Mouse (Mus musculus): ENCODE data around the gene Ahdc1.

Gene Ahdc1

GRCm38 (mm10) chr4:133073192-133073591 is 62.1 kb downstream of the Ahdc1 start:
- peaks cover 99% of the 10 kb centered on the region for H3K36me3 ChIP-seq (ENCODE audit: insufficient read depth, low read length)
- TF ChIP-seq NANOG (IDR thresholded peaks at IDR 0.05; ENCODE audit: borderline replicate concordance, low read length), result no peak
- no peak for TF ChIP-seq POU5F1 (IDR thresholded peaks at IDR 0.05; ENCODE audit: borderline replicate concordance, low read length)
- TF ChIP-seq CTCF (conservative IDR thresholded peaks at IDR 0.05; ENCODE audit: low read length), result no peak
- H3K4me1 ChIP-seq (replicated peaks; ENCODE audit: low read depth, low read length), result peaks cover 100% of the 10 kb centered on the region
- no peak overlapping the region; the same call in 1 of the 2 replicates for H3K4me3 ChIP-seq (replicated peaks; ENCODE audit: low read length)
- no peaks in the 10 kb centered on the region for H3K27me3 ChIP-seq (ENCODE audit: insufficient read depth, low read length)
- no peaks in the 10 kb centered on the region for H3K9me3 ChIP-seq (ENCODE audit: low read length)

- H3K4me1 ChIP-seq (replicated peaks; ENCODE audit: low read depth, low read length), result peaks cover 100% of the 10 kb centered on the region
- H3K9me3 ChIP-seq (ENCODE audit: low read length), result no peaks in the 10 kb centered on the region
- no peak overlapping the region; the same call in 1 of the 2 replicates for H3K4me3 ChIP-seq (replicated peaks; ENCODE audit: low read length)
- H3K27me3 ChIP-seq (ENCODE audit: insufficient read depth, low read length), result no peaks in the 10 kb centered on the region
- TF ChIP-seq NANOG (IDR thresholded peaks at IDR 0.05; ENCODE audit: borderline replicate concordance, low read length), result no peak
- no peak for TF ChIP-seq POU5F1 (IDR thresholded peaks at IDR 0.05; ENCODE audit: borderline replicate concordance, low read length)
- TF ChIP-seq CTCF (conservative IDR thresholded peaks at IDR 0.05; ENCODE audit: low read length), result no peak
- peaks cover 99% of the 10 kb centered on the region for H3K36me3 ChIP-seq (ENCODE audit: insufficient read depth, low read length)
These were observed 63.2 kb downstream of the Ahdc1 start for GRCm38 (mm10) chr4:133074070-133074819.

- no peak for TF ChIP-seq CTCF (conservative IDR thresholded peaks at IDR 0.05; ENCODE audit: low read length)
- TF ChIP-seq NANOG (IDR thresholded peaks at IDR 0.05; ENCODE audit: borderline replicate concordance, low read length), result no peak
- TF ChIP-seq POU5F1 (IDR thresholded peaks at IDR 0.05; ENCODE audit: borderline replicate concordance, low read length), result no peak
- no peaks in the 10 kb centered on the region for H3K9me3 ChIP-seq (ENCODE audit: low read length)
These were observed 64.0 kb downstream of the Ahdc1 start for GRCm38 (mm10) chr4:133074894-133075572.

GRCm38 (mm10) chr4:133078947-133079346 is 67.9 kb downstream of the Ahdc1 start:
- Histone ChIP-seq H3K4me3 (replicated peaks; ENCODE audit: low read length) (peak overlapping the region; percentile 23; the same call in 1 of the 2 replicates), H3K9me3 (ENCODE audit: low read length) (no peaks in the 10 kb centered on the region), H3K4me1 (replicated peaks; ENCODE audit: low read depth, low read length) (peaks cover 95% of the 10 kb centered on the region), H3K27me3 (ENCODE audit: insufficient read depth, low read length) (no peaks in the 10 kb centered on the region), H3K36me3 (ENCODE audit: insufficient read depth, low read length) (peaks cover 73% of the 10 kb centered on the region)
- TF ChIP-seq POU5F1 (IDR thresholded peaks at IDR 0.05; ENCODE audit: borderline replicate concordance, low read length) (no peak), NANOG (IDR thresholded peaks at IDR 0.05; ENCODE audit: borderline replicate concordance, low read length) (no peak), CTCF (conservative IDR thresholded peaks at IDR 0.05; ENCODE audit: low read length) (no peak)

More at GRCm38 (mm10) chr4:133074894-133075572, 64.0 kb downstream of the Ahdc1 start:
- Histone ChIP-seq H3K27me3 (ENCODE audit: insufficient read depth, low read length) (no peaks in the 10 kb centered on the region), H3K4me1 (replicated peaks; ENCODE audit: low read depth, low read length) (peaks cover 100% of the 10 kb centered on the region), H3K4me3 (replicated peaks; ENCODE audit: low read length) (0 out of 2 replicates have a peak overlapping the region, but pooled peaks have one; percentile 23), H3K36me3 (ENCODE audit: insufficient read depth, low read length) (peaks cover 99% of the 10 kb centered on the region)

- no peak for TF ChIP-seq POU5F1 (IDR thresholded peaks at IDR 0.05; ENCODE audit: borderline replicate concordance, low read length)
- TF ChIP-seq CTCF (conservative IDR thresholded peaks at IDR 0.05; ENCODE audit: low read length), result no peak
- TF ChIP-seq NANOG (IDR thresholded peaks at IDR 0.05; ENCODE audit: borderline replicate concordance, low read length), result no peak
- H3K9me3 ChIP-seq (ENCODE audit: low read length), result no peaks in the 10 kb centered on the region
- peaks cover 67% of the 10 kb centered on the region for H3K36me3 ChIP-seq (ENCODE audit: insufficient read depth, low read length)
- peaks cover 95% of the 10 kb centered on the region for H3K4me1 ChIP-seq (replicated peaks; ENCODE audit: low read depth, low read length)
- 0 out of 2 replicates have a peak overlapping the region, but pooled peaks have one; percentile 23 for H3K4me3 ChIP-seq (replicated peaks; ENCODE audit: low read length)
- no peaks in the 10 kb centered on the region for H3K27me3 ChIP-seq (ENCODE audit: insufficient read depth, low read length)
These were observed 68.5 kb downstream of the Ahdc1 start for GRCm38 (mm10) chr4:133079416-133080113.

- H3K36me3 ChIP-seq (ENCODE audit: insufficient read depth, low read length), result peaks cover 54% of the 10 kb centered on the region
- no peaks in the 10 kb centered on the region for H3K27me3 ChIP-seq (ENCODE audit: insufficient read depth, low read length)
- no peak overlapping the region for H3K4me3 ChIP-seq (replicated peaks; ENCODE audit: low read length)
- TF ChIP-seq POU5F1 (IDR thresholded peaks at IDR 0.05; ENCODE audit: borderline replicate concordance, low read length), result no peak
- 0 out of 2 replicates have a peak, but pooled peaks have one; percentile 0 for TF ChIP-seq CTCF (conservative IDR thresholded peaks at IDR 0.05; ENCODE audit: low read length)
- no peak for TF ChIP-seq NANOG (IDR thresholded peaks at IDR 0.05; ENCODE audit: borderline replicate concordance, low read length)
- peaks cover 93% of the 10 kb centered on the region for H3K4me1 ChIP-seq (replicated peaks; ENCODE audit: low read depth, low read length)
- no peaks in the 10 kb centered on the region for H3K9me3 ChIP-seq (ENCODE audit: low read length)
These were observed 69.8 kb downstream of the Ahdc1 start for GRCm38 (mm10) chr4:133080862-133081261.

- Histone ChIP-seq H3K36me3 (ENCODE audit: insufficient read depth, low read length) (peaks cover 44% of the 10 kb centered on the region), H3K4me3 (replicated peaks; ENCODE audit: low read length) (no peak overlapping the region), H3K9me3 (ENCODE audit: low read length) (no peaks in the 10 kb centered on the region), H3K4me1 (replicated peaks; ENCODE audit: low read depth, low read length) (peaks cover 93% of the 10 kb centered on the region), H3K27me3 (ENCODE audit: insufficient read depth, low read length) (no peaks in the 10 kb centered on the region)
- no peak for TF ChIP-seq POU5F1 (IDR thresholded peaks at IDR 0.05; ENCODE audit: borderline replicate concordance, low read length)
- TF ChIP-seq CTCF (conservative IDR thresholded peaks at IDR 0.05; ENCODE audit: low read length), result no peak
- TF ChIP-seq NANOG (IDR thresholded peaks at IDR 0.05; ENCODE audit: borderline replicate concordance, low read length), result no peak
These were observed 71.2 kb downstream of the Ahdc1 start for GRCm38 (mm10) chr4:133082216-133082773.

Data from E14TG2a.4 (cell line).